Mouse (Mus musculus) CD4-positive, CD25-positive, alpha-beta regulatory T cell, adult 2 months (primary cell): ENCODE measurements around the gene Pcid2.
"Not testable (repeated sequence)": the region's sequence is repeated elsewhere in the genome, so short reads cannot be mapped to it uniquely, and the experiment has no call there.

Experiments
- DNase-seq: peaks from one replicate; pipeline ENCODE4 v3.0.0-alpha.2; 2012; ENCODE audit warnings: low read depth, low spot score

The Pcid2 gene

DNA sequence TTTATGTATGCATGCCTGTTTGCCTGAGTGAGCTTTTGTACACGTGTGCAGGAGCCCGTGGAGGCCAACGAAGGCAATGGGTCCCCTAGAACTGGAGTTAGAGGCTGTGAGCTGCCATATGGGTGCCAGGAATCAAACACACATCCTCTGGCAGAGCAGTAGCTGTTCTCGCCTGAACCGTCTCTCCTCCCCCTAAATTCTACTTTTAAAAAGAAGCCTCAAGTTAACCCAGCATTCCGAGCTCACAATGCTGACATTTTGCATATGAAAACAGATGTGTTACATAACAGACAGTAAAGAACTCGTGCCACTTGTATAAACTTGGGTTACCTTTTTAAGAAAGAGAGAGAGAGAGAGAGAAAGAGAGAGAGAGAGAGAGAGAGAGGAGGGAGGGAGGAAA, 27.7 kb downstream of the Pcid2 start:
- no peak for DNase-seq

DNA sequence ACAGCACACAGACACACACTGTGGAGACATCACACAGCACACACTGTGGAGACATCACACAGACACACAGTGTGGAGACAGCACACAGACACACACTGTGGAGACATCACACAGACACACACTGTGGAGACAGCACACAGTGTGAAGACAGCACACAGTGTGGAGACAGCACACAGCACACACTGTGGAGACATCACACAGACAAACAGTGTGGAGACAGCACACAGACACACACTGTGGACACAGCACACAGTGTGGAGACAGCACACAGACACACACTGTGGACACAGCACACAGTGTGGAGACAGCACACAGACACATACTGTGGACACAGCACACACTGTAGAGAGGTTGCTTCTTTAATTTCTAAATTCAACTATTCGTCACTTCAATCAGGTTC, 29.7 kb downstream of the Pcid2 start:
- DNase-seq = not testable (repeated sequence)

DNA sequence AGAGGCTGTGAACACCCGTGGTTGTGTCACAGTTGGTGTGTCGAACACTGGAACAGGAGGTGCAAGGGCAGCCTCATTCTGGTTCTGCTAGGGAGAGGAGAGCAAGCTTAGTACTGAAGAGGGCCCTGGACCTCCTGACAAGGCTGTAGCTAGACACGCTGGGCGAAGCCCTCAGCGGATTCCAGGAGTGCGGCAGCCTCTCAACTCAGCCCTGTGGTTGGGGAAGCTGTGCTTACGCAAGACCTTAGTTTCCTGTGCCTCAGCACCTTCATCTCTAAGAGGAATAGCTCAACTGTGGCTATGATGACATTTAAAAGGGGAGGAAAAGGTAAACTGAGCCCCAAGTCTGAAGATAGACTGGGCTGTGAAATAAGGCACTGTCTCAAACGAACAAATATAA, 30.2 kb downstream of the Pcid2 start:
- no peak for DNase-seq

DNA sequence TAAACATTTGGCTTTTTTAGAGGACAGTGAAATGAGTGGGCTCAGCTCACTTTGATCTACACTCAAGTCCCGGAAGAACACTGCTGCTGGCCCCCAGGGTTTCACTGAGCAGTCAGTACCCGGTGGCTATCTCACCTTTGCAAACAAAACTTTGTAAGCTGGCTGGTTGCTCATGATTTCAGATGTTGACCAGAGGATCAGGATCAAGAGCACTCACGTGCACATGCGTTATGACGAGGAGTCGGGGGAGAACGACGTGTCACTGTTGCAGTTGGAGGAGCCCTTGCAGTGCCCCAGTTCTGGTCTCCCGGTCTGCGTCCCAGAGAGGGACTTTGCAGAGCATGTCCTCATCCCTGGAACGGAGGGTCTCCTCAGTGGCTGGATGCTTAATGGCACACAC, 32.0 kb downstream of the Pcid2 start:
- DNase-seq = no peak

DNA sequence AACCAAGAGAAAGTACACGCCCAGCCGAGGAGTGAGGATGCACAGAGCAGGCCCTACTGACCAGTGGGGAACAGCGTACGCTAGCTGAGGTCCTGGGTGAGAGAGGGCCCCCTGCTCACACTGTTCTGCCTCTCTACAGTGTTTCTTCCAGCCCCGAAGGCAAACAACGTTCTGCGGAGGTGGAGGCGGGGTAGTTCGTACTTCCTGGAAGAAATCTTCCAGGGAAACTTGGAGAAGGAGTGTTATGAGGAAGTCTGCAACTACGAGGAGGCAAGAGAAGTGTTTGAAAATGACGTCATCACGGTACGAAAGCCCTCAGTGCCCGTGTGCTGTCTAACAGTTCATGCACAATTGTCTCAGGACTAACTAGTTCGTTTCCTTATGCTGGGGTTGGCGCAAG, 42.1 kb downstream of the Pcid2 start:
- DNase-seq = no peak

DNA sequence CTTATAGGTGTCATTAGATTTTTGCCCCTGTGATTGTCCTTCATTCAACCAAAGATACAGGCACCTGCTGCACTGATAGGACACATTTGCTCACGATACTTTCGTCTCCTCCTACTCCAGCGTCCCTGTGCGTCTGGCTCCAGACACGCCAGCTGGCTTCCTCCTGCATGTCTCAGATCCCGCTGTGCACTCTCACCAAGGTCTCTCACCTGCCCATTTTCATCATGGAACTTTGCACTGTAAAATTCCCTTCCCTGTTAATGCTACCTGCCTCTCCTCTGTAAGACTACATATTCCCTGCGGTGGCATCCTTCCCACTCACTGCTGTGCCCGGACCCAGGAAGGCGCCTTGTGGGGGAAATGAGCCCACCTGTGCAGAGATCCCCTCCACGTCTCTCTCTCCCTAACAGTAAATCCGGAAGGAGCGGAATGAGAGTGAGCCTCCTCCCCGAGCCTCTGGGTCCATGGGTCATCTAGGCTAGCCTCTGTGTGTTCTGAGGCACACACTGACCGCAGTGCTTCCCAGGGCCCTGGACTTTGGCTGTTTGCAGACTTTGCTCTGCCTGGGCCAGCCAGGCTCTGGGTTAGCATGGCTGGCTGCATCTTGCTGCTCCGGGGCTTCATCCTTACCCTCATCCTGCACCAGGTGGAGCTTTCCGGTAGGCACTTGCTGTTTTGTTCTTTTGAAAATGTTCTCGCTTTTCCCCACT, 44.7 kb downstream of the Pcid2 start, which contains the start of gene Proz:
Gene Proz, plus strand, starts transcription at position 474 of the 710 bp plus-strand sequence.
- DNase-seq = no peak

DNA sequence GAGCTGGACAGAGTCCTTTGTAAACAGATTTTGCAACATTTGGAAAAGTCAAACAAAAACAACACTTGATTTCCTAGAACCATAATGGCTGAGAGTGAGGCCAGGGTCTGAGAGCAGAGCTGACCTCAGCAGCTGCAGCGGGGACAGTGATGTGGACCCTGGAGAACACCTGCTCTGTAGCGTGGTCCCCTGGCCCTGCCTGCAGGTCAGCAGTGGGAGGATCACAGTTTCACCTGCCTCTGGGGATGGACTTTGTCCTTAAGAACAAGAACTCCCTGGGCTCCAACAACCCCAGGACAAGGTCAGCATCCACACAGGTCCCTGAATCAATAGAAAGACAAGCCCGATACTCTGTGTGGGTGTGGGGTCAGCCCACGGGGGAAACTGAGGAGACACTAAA, 47.9 kb downstream of the Pcid2 start:
- no peak for DNase-seq

DNA sequence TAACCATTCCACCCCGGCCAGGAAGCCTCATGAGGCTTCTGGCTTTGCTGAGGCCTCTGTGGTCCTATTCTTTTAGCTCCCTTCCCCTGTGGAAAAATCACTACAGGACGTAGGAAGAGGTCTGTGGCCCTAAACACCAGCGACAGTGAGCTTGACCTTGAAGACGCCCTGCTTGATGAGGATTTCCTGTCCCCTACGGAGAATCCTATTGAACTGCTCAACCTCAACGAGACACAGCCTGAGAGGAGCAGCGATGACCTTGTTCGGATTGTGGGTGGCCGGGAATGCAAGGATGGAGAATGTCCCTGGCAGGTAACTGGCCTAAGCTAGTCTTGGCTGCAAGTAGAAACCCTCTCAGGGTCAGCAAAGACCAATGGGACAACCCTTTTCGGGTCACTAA, 54.7 kb downstream of the Pcid2 start:
- no peak for DNase-seq

DNA sequence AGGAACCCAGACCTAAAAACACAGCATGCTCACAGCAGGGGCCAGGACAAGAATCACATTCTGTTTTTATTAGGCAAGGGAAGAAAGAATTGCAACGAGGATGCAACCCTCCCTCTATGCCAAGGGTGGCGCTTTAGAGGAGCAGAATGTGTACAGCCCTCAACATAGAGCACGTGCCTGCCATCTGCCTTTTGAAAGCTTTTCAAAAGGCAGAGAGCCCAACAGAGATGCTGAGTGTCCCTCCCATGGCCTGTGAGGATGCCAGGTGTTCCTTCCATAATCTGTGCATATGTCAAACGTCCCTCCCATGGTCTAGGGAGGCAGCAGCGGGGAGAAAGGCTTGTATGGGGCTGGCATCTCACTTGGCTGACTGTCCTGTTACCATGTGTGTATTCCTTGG, 57.6 kb downstream of the Pcid2 start:
- DNase-seq = no peak

DNA sequence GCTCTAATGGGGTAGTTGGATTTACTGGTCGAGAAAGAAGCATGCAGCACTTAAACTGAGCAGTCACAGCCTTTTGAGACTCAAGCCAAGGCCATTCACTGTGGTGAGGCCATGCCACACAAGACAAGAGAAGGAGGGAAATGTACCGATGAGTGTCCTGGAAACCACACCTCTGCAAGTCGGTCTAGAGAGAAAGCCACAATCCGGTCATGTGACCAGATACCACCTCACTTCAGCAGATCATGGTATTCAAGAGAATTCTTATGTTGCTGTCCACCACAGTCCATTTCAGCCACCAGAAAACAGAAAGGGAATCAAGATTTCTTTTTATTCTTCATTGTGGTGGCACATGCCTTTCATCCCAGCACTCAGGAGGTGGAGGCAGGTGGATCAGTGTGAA, 63.8 kb downstream of the Pcid2 start:
- DNase-seq = no peak

DNA sequence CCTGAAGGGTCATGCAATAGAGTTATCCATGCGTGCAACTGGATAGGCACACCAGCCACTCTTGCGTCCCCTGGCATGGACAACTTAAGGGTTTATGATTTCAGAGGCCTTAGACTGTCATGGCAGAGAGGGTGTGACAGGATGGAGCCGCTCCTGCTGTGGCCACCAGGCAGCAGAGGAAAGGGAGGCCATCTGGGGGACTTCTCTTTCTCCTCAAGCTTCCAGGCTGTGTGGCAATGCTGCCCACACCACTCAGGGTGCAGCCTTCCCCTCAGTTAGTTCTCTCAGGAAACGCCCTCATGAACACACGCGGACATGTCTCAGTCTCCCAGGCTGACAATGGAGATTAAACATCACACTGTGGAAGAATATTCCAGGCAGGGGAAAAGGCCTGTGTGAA, 66.2 kb downstream of the Pcid2 start:
- DNase-seq = no peak

DNA sequence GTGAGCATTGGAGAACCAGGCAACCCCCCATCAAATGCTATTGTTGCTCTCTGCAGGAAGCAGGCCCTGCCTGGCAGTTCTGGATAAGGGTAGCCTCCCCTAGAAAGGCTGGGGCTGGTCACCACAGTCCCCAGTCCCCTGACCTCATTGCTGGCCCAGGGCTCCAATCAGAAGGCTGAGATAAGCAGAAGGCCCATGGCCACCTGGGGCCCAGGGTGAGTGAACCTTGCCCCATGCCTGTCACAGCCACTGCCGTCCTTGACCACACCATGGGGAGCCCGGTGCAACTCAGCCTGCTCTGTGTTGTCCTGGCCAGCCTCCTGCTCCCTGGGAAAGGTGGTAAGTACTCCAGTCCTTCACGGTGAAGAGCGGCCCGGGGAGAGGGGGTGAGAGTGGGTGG, 67.7 kb downstream of the Pcid2 start:
- no peak for DNase-seq

DNA sequence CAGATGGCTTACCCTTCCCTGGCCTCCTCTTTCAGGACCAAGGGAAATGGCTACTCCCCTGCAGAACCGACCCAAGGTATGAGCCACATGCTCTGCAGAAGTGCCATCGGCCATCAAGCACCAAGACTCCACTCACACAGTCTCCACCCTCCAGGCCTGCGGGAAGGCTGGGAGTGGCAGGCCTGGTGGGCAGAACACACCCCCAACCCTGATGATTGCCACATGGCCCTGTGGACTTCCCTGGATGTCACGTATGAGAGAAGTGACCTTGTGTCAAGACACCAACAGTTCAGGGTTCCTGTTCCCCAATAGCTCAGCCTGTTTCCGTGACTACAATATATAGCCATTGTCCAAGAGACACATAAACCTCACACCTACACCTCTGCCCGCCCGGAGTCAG, 68.2 kb downstream of the Pcid2 start, which contains the start of gene F10:
Gene F10, plus strand, starts transcription at position 294 of the 400 bp plus-strand sequence.
- DNase-seq = no peak

DNA sequence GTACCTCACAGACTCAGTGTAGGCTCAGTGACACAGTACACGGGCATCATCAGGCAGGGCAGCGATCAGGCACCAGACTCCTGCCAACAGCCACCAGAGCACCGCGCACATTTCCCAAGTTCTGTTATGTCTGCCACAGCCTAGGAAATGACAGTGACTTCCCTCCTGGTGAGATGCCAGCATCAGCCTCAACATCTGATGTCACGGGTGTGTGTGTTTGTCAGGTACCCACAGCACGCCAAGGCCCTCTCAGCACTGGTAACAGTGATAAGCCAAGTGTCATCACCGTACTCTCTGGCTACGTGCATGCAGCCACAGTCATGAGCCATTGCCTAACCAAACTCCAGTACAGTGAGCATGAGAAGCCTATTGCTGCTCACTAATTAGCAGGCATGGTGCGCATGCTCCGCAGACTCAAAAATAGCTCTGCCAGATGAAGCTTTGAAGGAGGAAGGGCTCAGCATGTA, 68.9 kb downstream of the Pcid2 start:
- no peak for DNase-seq

DNA sequence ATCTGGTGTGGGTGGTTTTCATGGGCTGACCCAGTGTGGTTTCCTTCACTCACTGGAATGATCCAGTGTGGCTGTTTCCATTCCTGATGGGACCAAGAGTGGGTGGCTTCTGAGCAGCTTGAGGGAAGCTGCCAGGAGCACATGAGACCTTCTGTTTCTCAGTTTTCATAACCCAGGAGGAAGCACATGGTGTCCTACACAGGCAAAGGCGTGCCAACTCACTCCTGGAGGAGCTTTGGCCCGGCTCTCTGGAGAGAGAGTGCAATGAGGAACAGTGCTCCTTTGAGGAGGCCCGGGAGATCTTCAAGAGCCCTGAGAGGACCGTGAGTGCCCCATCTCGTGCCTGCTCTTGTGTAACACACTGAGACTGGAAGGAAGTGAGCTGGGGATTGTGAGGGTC, 76.8 kb downstream of the Pcid2 start:
- no peak for DNase-seq

DNA sequence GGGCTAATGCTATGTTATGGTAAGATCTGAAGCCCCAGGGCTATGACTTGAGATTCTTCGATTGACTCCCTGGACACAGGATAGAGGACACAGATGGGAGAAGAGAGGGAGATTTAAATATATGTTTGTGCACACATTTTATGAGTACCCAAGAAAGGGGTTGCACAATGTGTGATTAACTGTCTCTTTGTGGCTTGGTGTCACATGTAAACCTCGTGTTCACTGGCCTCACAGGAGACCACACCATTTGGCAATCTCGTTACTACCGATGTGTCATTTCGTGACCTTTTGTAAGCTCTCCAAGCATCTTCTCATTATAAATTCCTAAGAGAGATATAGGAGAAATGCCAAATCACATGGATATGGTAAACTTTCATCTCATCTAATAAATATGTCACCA, 77.6 kb downstream of the Pcid2 start:
- no peak for DNase-seq
